Mouse (Mus musculus): ENCODE data around the gene C1qa.
A peak's percentile ranks its signal among the peaks of the same experiment; 100 is the strongest.

The C1qa gene

GRCm38 (mm10) chr4:136860022-136860421 lies 38.6 kb downstream of the C1qa start:
- DNase-seq, result no peak

GRCm38 (mm10) chr4:136855081-136855480 lies 43.5 kb downstream of the C1qa start:
- peak in 1 of 2 experiments; percentile 20 for DNase-seq

GRCm38 (mm10) chr4:136852989-136853388 lies 45.6 kb downstream of the C1qa start:
- no peak for DNase-seq

- no peak for DNase-seq
Measured at GRCm38 (mm10) chr4:136852119-136852518, 46.5 kb downstream of the C1qa start.

- DNase-seq, result no peak
Measured at GRCm38 (mm10) chr4:136848565-136848964, 50.0 kb downstream of the C1qa start.

- no peak for DNase-seq
Measured at GRCm38 (mm10) chr4:136847166-136847565, 51.4 kb downstream of the C1qa start.
